Mouse (Mus musculus): ENCODE data around the gene Chp2. TPM values are rescaled to one million over a fixed set of nuclear protein-coding genes. Genes with fewer than 3 reads are reported as not detected.
A peak's percentile ranks its signal among the peaks of the same experiment; 100 is the strongest.

Gene Chp2
- polyA plus RNA-seq, 1 experiment from 2014 or later = 0.18 TPM

DNA sequence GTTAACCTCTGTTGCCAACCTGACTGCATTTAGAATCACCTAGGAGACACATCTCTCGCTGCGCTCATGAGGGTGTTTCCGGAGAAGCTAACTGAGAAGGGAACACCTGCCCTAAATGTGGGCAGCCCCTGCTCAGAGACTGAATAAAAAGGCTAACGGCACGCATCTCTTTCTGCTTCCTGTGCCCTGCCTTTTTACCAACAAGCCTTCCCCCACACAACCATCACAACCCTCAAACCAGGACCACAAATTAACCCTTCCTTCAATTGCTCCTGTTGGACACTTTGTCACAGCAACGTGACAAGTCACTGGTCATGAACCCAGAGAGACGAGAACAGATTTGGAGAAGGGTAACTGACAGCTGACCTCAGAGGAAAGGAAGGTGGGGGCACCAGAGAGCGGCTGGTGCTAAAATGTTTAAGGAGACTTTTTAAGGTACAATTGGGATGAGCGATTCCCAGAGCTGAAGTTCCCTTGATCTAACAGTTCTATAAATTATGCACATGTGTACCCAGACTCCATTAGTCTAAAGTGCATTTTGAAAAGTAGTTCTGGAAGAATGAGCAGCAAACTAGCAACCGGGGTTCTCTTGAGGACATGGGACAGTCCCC, 28.1 kb downstream of the Chp2 start:
- no peak overlapping the region for H3K4me3 ChIP-seq
- WGBS = 74% methylated on average over 10 of the region's 10 CpGs
- no peak overlapping the region for H3K27ac ChIP-seq
- H3K36me3 ChIP-seq = no peaks in the 10 kb centered on the region
- DNase-seq (ENCODE audit: low spot score) = no peak
- no peaks in the 10 kb centered on the region for H3K27me3 ChIP-seq (ENCODE audit: insufficient read depth, poor library complexity, severe bottlenecking)
- H3K4me1 ChIP-seq = no peaks in the 10 kb centered on the region
- H3K9me3 ChIP-seq = no peaks in the 10 kb centered on the region

- 80% methylated on average over 9 of the region's 9 CpGs for WGBS
- no peak for DNase-seq (ENCODE audit: low spot score)
- Histone ChIP-seq H3K27ac (no peak overlapping the region), H3K9me3 (no peaks in the 10 kb centered on the region), H3K4me1 (no peaks in the 10 kb centered on the region), H3K36me3 (no peaks in the 10 kb centered on the region), H3K4me3 (no peak overlapping the region), H3K27me3 (ENCODE audit: insufficient read depth, poor library complexity, severe bottlenecking) (no peaks in the 10 kb centered on the region)
Observed at GRCm38 (mm10) chr7:122249321-122249821, 30.1 kb downstream of the Chp2 start.

DNA sequence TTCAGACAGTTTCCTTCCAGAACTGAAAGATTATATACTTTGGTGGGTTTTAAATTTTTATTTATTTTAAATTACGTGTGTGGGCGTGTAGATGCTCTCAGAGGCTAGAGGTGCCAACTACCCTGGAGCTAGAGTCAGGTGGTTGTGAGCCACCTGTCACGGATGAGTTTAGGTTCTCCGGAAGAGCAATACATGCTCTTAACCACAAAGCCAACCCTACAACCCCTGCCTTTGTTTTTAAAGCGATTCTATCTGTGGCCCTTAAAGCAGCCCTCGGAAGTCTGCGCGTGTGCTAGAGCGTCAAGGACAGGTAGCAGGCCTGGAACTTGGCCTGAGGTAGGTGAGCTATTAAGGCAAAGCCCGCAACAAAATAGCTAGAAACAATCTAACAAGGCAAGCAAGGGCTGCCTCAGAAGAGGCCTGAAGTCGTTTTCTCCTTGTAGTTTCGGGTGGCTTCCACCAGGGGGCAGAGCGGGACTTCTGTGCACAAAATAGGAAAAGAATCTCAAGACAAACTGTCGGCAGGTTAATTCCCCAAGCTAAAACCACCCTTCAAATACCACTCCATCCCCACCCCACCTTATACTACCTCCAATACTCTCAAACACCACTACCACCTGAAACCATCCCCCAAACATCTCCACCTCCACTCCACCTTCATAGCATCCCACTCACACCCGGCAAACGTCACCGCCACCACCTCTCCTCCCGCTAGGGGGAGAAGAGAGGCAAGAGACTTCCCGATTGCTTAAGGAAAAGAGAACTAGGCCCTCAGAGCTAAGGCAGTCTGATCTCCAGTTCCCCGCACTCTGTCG, 32.1 kb downstream of the Chp2 start:
- no peak overlapping the region for H3K4me3 ChIP-seq
- peak; percentile 84 for DNase-seq (ENCODE audit: low spot score)
- no peaks in the 10 kb centered on the region for H3K36me3 ChIP-seq
- no peaks in the 10 kb centered on the region for H3K27me3 ChIP-seq (ENCODE audit: insufficient read depth, poor library complexity, severe bottlenecking)
- peaks cover 4% of the 10 kb centered on the region for H3K4me1 ChIP-seq
- H3K9me3 ChIP-seq = no peaks in the 10 kb centered on the region
- WGBS = 27% methylated on average over 21 of the region's 21 CpGs
- no peak overlapping the region for H3K27ac ChIP-seq

DNA sequence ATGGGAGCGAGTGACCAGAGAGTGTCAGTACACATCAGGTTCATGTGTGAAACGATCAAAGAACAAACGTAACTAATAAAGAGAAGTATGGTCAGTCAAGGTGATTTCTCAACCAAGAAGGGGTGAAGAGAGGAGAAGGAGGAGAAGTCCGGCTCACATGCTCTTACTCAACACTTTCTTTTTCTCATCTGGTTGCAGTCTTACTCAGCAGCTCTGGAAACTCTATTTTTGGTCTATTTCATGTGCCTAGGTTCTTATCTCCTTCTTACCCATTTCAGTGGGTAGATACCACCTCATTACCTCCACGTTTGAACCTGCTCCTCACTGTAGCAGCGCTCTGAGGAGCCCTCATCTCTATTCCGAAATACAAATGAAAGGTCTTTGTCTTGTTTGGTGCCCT, 37.4 kb downstream of the Chp2 start:
- 79% methylated on average over 7 of the region's 7 CpGs for WGBS
- DNase-seq (ENCODE audit: low spot score) = no peak
- no peak overlapping the region for H3K27ac ChIP-seq
- H3K9me3 ChIP-seq = no peaks in the 10 kb centered on the region
- H3K36me3 ChIP-seq = no peaks in the 10 kb centered on the region
- H3K27me3 ChIP-seq (ENCODE audit: insufficient read depth, poor library complexity, severe bottlenecking) = peaks cover 5% of the 10 kb centered on the region; the same call in 1 of the 2 replicates
- no peak overlapping the region for H3K4me3 ChIP-seq
- H3K4me1 ChIP-seq = peaks cover 6% of the 10 kb centered on the region

GRCm38 (mm10) chr7:122258521-122258920, 39.2 kb downstream of the Chp2 start:
- Histone ChIP-seq H3K27ac (no peak overlapping the region), H3K27me3 (ENCODE audit: insufficient read depth, poor library complexity, severe bottlenecking) (peaks cover 5% of the 10 kb centered on the region; the same call in 1 of the 2 replicates)
- 78% methylated on average over 4 of the region's 4 CpGs for WGBS

DNA sequence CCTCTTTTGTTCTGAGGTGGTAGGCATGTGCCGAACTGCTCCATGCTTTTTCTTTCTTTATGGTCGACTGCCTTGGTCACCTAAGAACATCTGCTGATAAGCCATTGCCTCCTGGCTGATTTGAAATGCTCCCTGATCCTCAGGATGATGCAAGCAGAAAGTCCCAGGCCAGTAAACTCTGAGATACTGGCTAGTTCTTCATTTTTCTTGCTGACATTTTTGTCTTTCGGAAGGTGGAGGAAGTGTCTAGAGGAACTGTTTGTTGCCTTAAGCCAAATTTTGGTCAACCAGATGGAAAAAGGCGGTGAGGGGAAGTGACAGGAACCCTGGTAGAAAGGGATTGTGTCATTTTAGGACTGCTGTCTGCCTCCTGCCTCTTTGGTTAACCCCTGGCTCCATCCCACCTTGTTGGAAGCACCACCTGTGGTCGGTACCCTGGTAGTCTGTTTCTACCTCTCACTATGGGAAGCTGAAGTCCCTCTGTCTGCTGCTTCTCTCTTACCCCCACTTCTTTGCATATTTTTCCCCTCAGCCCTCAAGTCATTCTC, 40.8 kb downstream of the Chp2 start:
- Histone ChIP-seq H3K4me3 (no peak overlapping the region), H3K4me1 (peaks cover 6% of the 10 kb centered on the region), H3K36me3 (no peaks in the 10 kb centered on the region), H3K27ac (no peak overlapping the region), H3K27me3 (ENCODE audit: insufficient read depth, poor library complexity, severe bottlenecking) (peaks cover 5% of the 10 kb centered on the region; the same call in 1 of the 2 replicates), H3K9me3 (no peaks in the 10 kb centered on the region)
- WGBS = 76% methylated on average over 5 of the region's 5 CpGs
- no peak for DNase-seq (ENCODE audit: low spot score)

More at GRCm38 (mm10) chr7:122258521-122258920, 39.2 kb downstream of the Chp2 start:
- H3K36me3 ChIP-seq = no peaks in the 10 kb centered on the region
- DNase-seq (ENCODE audit: low spot score) = no peak
- H3K4me1 ChIP-seq = peaks cover 6% of the 10 kb centered on the region
- no peaks in the 10 kb centered on the region for H3K9me3 ChIP-seq
- no peak overlapping the region for H3K4me3 ChIP-seq

GRCm38 (mm10) chr7:122268983-122269486, 49.7 kb downstream of the Chp2 start:
- Histone ChIP-seq H3K27me3 (ENCODE audit: insufficient read depth, poor library complexity, severe bottlenecking) (no peaks in the 10 kb centered on the region), H3K9me3 (no peaks in the 10 kb centered on the region), H3K27ac (no peak overlapping the region), H3K4me3 (no peak overlapping the region), H3K36me3 (no peaks in the 10 kb centered on the region), H3K4me1 (no peaks in the 10 kb centered on the region)
- no peak for DNase-seq (ENCODE audit: low spot score)
- 72% methylated on average over 4 of the region's 4 CpGs for WGBS

DNA sequence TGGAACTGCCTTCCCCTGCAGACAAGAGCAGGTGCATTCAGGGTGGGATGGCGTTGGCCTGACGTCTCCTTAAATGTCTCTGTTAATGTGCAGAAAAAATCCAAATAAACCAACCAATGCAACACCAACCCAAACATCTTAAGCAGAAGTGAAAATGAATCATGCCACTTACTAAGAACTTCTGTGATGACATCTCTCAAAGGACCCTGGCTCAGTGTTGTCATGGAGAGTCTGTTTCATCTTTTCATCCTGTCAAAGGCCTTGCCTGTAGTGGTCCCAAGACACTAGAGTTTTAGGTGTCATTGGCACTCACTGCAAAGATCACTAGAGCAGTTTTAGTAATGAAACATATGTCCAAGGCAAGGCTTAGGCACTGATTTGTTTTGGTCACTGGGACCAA, 53.0 kb downstream of the Chp2 start:
- 77% methylated on average over 2 of the region's 2 CpGs for WGBS
- H3K36me3 ChIP-seq = no peaks in the 10 kb centered on the region
- no peaks in the 10 kb centered on the region for H3K4me1 ChIP-seq
- no peak for DNase-seq (ENCODE audit: low spot score)
- no peak overlapping the region for H3K4me3 ChIP-seq
- H3K9me3 ChIP-seq = no peaks in the 10 kb centered on the region
- no peak overlapping the region for H3K27ac ChIP-seq
- no peaks in the 10 kb centered on the region for H3K27me3 ChIP-seq (ENCODE audit: insufficient read depth, poor library complexity, severe bottlenecking)

Other genes starting within 250 kb of the Chp2 start
- 20.0 and 22.4 TPM in 2 replicates for gene Cog7, start 237.8 kb upstream of the Chp2 start, polyA plus RNA-seq (2016; fragmentation: Nextera tagmentation; extraction: Ambion mirVana)
- gene Gga2, start 198.3 kb upstream of the Chp2 start, polyA plus RNA-seq (2016; fragmentation: Nextera tagmentation; extraction: Ambion mirVana) = 93.6 and 114 TPM in 2 replicates
- 60.3 and 81.0 TPM in 2 replicates for gene Ubfd1, start 152.3 kb upstream of the Chp2 start, polyA plus RNA-seq (2016; fragmentation: Nextera tagmentation; extraction: Ambion mirVana)
- 21.5 and 29.1 TPM in 2 replicates for gene Ears2, start 152.2 kb upstream of the Chp2 start, polyA plus RNA-seq (2016; fragmentation: Nextera tagmentation; extraction: Ambion mirVana)
- 1,058 and 1,342 TPM in 2 replicates for gene Ndufab1, start 117.6 kb upstream of the Chp2 start, polyA plus RNA-seq (2016; fragmentation: Nextera tagmentation; extraction: Ambion mirVana)
- gene Palb2, start 86.5 kb upstream of the Chp2 start, polyA plus RNA-seq (2016; fragmentation: Nextera tagmentation; extraction: Ambion mirVana) = 13.4 and 17.9 TPM in 2 replicates
- gene Dctn5, start 86.5 kb upstream of the Chp2 start, polyA plus RNA-seq (2016; fragmentation: Nextera tagmentation; extraction: Ambion mirVana) = 83.4 and 102 TPM in 2 replicates
- gene Plk1, start 60.1 kb upstream of the Chp2 start, polyA plus RNA-seq (2016; fragmentation: Nextera tagmentation; extraction: Ambion mirVana) = 143 and 172 TPM in 2 replicates
- gene Ern2, start 33.3 kb upstream of the Chp2 start, polyA plus RNA-seq (2016; fragmentation: Nextera tagmentation; extraction: Ambion mirVana) = not detected in 2 replicates
- gene Prkcb, start 69.3 kb downstream of the Chp2 start, polyA plus RNA-seq (2016; fragmentation: Nextera tagmentation; extraction: Ambion mirVana) = 13.3 and 14.3 TPM in 2 replicates

Data from heart, embryonic 10.5 days (tissue).